Mouse (Mus musculus) CH12.LX (cell line): ENCODE results near the gene Tlx1. TPM values are rescaled to one million over a fixed set of nuclear protein-coding genes. Genes with fewer than 3 reads are reported as not detected.

Experiments
- DNase-seq: peaks from one replicate; pipeline ENCODE4 v3.0.0-alpha.2; 2013; ENCODE audit errors: extremely low read depth
- H3K27ac ChIP-seq: 2 replicates; pipeline ENCODE4 v1.5.1; 2012; ENCODE audit warnings: low read depth, mild to moderate bottlenecking, control low read depth, moderate library complexity; ENCODE audit not compliant: insufficient read depth
- H3K27me3 ChIP-seq: replicated peaks from 2 replicates; pipeline ENCODE3; 2012; ENCODE audit warnings: inconsistent platforms
- H3K36me3 ChIP-seq, 2 experiments: replicated peaks in 1 of 2; 2 replicates each; pipeline versions ENCODE3 to v1.6.1; 2012; ENCODE audit warnings: inconsistent platforms in 1 of 2, low read length in 1 of 2, mild to moderate bottlenecking in 1 of 2, mixed read lengths in 1 of 2, moderate library complexity in 1 of 2; ENCODE audit not compliant: control insufficient read depth in 1 of 2, insufficient read depth in 1 of 2
- H3K4me1 ChIP-seq, 2 experiments: 2 replicates each; pipeline ENCODE4 v1.6.1; 2012; ENCODE audit warnings: inconsistent platforms in 1 of 2, moderate library complexity in 1 of 2; ENCODE audit not compliant: insufficient read depth in 2 of 2, control insufficient read depth in 1 of 2
- H3K4me2 ChIP-seq: 2 replicates; pipeline ENCODE4 v1.6.1; 2012; ENCODE audit warnings: low read depth, mild to moderate bottlenecking, control low read depth; ENCODE audit not compliant: poor library complexity, insufficient read depth, severe bottlenecking
- H3K4me3 ChIP-seq, 3 experiments: fragments of 150-350 bp in 1 of 3; sonication (generic) in 1 of 3; replicated peaks in 1 of 3; 2 replicates each; pipeline versions ENCODE3 to v1.5.1; 2011 to 2012; ENCODE audit warnings: low read depth in 2 of 3, low read length in 2 of 3, mild to moderate bottlenecking in 2 of 3, moderate library complexity in 2 of 3, control low read depth in 1 of 3, improper control_type of control experiment in 1 of 3, inconsistent platforms in 1 of 3, mixed read lengths in 1 of 3; ENCODE audit not compliant: poor library complexity in 1 of 3
- H3K79me2 ChIP-seq: replicated peaks from 2 replicates; pipeline ENCODE4 v1.6.1; 2012; ENCODE audit warnings: mild to moderate bottlenecking, moderate library complexity; ENCODE audit not compliant: control insufficient read depth, poor library complexity, insufficient read depth, severe bottlenecking; ENCODE audit errors: extremely low read depth
- H3K9ac ChIP-seq: 2 replicates; pipeline ENCODE4 v1.6.1; 2012; ENCODE audit warnings: low read depth, mild to moderate bottlenecking, control low read depth, moderate library complexity; ENCODE audit not compliant: insufficient read depth
- H3K9me3 ChIP-seq: replicated peaks from 2 replicates; pipeline ENCODE3; 2012; ENCODE audit warnings: low read length, inconsistent platforms, mixed read lengths
- BHLHE40 ChIP-seq: IDR thresholded peaks from 2 replicates; pipeline ENCODE4 v1.6.1; 2011; ENCODE audit warnings: mild to moderate bottlenecking, low read depth, low read length, improper control_type of control experiment
- CHD1 ChIP-seq: IDR thresholded peaks from 2 replicates; pipeline ENCODE4 v1.6.1; 2012; ENCODE audit warnings: low read depth, low read length, improper control_type of control experiment, inconsistent platforms
- CHD2 ChIP-seq: IDR thresholded peaks from 2 replicates; pipeline ENCODE4 v1.6.1; 2011; ENCODE audit warnings: low read length, improper control_type of control experiment
- ELF1 ChIP-seq: IDR thresholded peaks from 2 replicates; pipeline ENCODE4 v1.6.1; 2014; ENCODE audit warnings: low read depth, mild to moderate bottlenecking, inconsistent platforms, low read length, improper control_type of control experiment
- EP300 ChIP-seq: IDR thresholded peaks from 2 replicates; pipeline ENCODE4 v1.6.1; 2011; ENCODE audit warnings: low read length, improper control_type of control experiment
- ETS1 ChIP-seq: conservative IDR thresholded peaks from 2 replicates; pipeline ENCODE4 v1.6.1; 2012; ENCODE audit warnings: low read depth, mild to moderate bottlenecking, inconsistent platforms, low read length, improper control_type of control experiment, moderate library complexity
- GABPA ChIP-seq: IDR thresholded peaks from 2 replicates; pipeline ENCODE4 v1.6.1; 2012; ENCODE audit warnings: low read depth, low read length, improper control_type of control experiment, inconsistent platforms; ENCODE audit not compliant: insufficient replicate concordance
- IRF4 ChIP-seq: IDR thresholded peaks from 2 replicates; pipeline ENCODE4 v1.6.1; 2014; ENCODE audit warnings: low read depth, mild to moderate bottlenecking, inconsistent platforms, low read length, improper control_type of control experiment
- JUN ChIP-seq: IDR thresholded peaks from 2 replicates; pipeline ENCODE4 v1.6.1; 2011; ENCODE audit warnings: low read depth, mild to moderate bottlenecking, low read length, improper control_type of control experiment, moderate library complexity; ENCODE audit not compliant: insufficient read depth
- JUND ChIP-seq: conservative IDR thresholded peaks from 2 replicates; pipeline ENCODE4 v1.6.1; 2011; ENCODE audit warnings: low read depth, low read length, improper control_type of control experiment
- KAT2A ChIP-seq: IDR thresholded peaks from 2 replicates; pipeline ENCODE4 v1.6.1; 2012; ENCODE audit warnings: low read length, improper control_type of control experiment, inconsistent platforms; ENCODE audit not compliant: insufficient replicate concordance
- MAFK ChIP-seq: IDR thresholded peaks from 2 replicates; pipeline ENCODE4 v1.6.1; 2011; ENCODE audit warnings: low read length, improper control_type of control experiment; ENCODE audit not compliant: insufficient replicate concordance
- MAX ChIP-seq: IDR thresholded peaks from 2 replicates; pipeline ENCODE4 v1.6.1; 2011; ENCODE audit warnings: low read length, improper control_type of control experiment
- MAZ ChIP-seq: IDR thresholded peaks from 2 replicates; pipeline ENCODE4 v1.6.1; 2012; ENCODE audit warnings: low read depth, mild to moderate bottlenecking, inconsistent platforms, low read length, improper control_type of control experiment, moderate library complexity
- MEF2A ChIP-seq: IDR thresholded peaks from 2 replicates; pipeline ENCODE4 v1.6.1; 2014; ENCODE audit warnings: low read depth, mild to moderate bottlenecking, inconsistent platforms, low read length, improper control_type of control experiment, borderline replicate concordance
- MYC ChIP-seq: IDR thresholded peaks from 2 replicates; pipeline ENCODE4 v1.6.1; 2011; ENCODE audit warnings: low read depth, mild to moderate bottlenecking, improper control_type of control experiment, low read length
- NELFE ChIP-seq: IDR thresholded peaks from 2 replicates; pipeline ENCODE4 v1.6.1; 2011; ENCODE audit warnings: low read depth, low read length, improper control_type of control experiment
- POLR2AphosphoS2 ChIP-seq: IDR thresholded peaks from 2 replicates; pipeline ENCODE4 v1.6.1; 2011; ENCODE audit warnings: low read depth, low read length, improper control_type of control experiment
- RCOR1 ChIP-seq: conservative IDR thresholded peaks from 2 replicates; pipeline ENCODE4 v1.6.1; 2012; ENCODE audit warnings: low read depth, mild to moderate bottlenecking, inconsistent platforms, low read length, improper control_type of control experiment
- SIN3A ChIP-seq: IDR thresholded peaks from 2 replicates; pipeline ENCODE4 v1.6.1; 2012; ENCODE audit warnings: low read length, improper control_type of control experiment, inconsistent platforms
- TBP ChIP-seq: conservative IDR thresholded peaks from 2 replicates; pipeline ENCODE4 v1.6.1; 2011; ENCODE audit warnings: low read depth, low read length, improper control_type of control experiment
- TCF12 ChIP-seq: IDR thresholded peaks from 2 replicates; pipeline ENCODE4 v1.6.1; 2014; ENCODE audit warnings: low read depth, mild to moderate bottlenecking, inconsistent platforms, low read length, improper control_type of control experiment
- USF1 ChIP-seq: IDR thresholded peaks from 2 replicates; pipeline ENCODE4 v1.6.1; 2014; ENCODE audit warnings: low read depth, mild to moderate bottlenecking, inconsistent platforms, low read length, improper control_type of control experiment
- ZC3H11A ChIP-seq: IDR thresholded peaks from 2 replicates; pipeline ENCODE4 v1.6.1; 2012; ENCODE audit warnings: low read depth, mild to moderate bottlenecking, inconsistent platforms, low read length, improper control_type of control experiment
- ZNF384 ChIP-seq: IDR thresholded peaks from 2 replicates; pipeline ENCODE4 v1.6.1; 2012; ENCODE audit warnings: low read depth, low read length, improper control_type of control experiment, inconsistent platforms
- dilution Hi-C: fragments of 300-500 bp; cut with MboI; formaldehyde crosslinking; loops from 2 replicates; pipeline ENCODE4 v1.14.3; 2020; ENCODE audit warnings: low sequenced_read_pairs; ENCODE audit not compliant: extremely low pct_unique_long_range_greater_than_20kb, extremely low pct_ligation_motif_present
- in situ Hi-C: fragments of 300-500 bp; cut with MboI; formaldehyde crosslinking; loops from 3 replicates; pipeline ENCODE4 v1.14.3; 2019; ENCODE audit warnings: low sequenced_read_pairs, low pct_ligation_motif_present, low pct_unique_long_range_greater_than_20kb, mixed read lengths
- polyA plus RNA-seq: library from polyadenylated mRNA; unstranded; fragments of >175 nt; gene quantifications from 2 replicates; pipeline ENCODE4 v1.2.1, GENCODE M21; 2012; ENCODE audit warnings: low read depth; ENCODE audit not compliant: insufficient read length
- total RNA-seq, 2 experiments: library from RNA; depleted of rRNA; stranded (reverse); fragments of 300-350 nt in 1 of 2; fragments of >200 nt in 1 of 2; gene quantifications; 2 replicates each; pipeline ENCODE4 v1.2.3; 2012 to 2014

The Tlx1 gene
- total and polyA plus RNA-seq, 3 experiments, result not detected

DNA sequence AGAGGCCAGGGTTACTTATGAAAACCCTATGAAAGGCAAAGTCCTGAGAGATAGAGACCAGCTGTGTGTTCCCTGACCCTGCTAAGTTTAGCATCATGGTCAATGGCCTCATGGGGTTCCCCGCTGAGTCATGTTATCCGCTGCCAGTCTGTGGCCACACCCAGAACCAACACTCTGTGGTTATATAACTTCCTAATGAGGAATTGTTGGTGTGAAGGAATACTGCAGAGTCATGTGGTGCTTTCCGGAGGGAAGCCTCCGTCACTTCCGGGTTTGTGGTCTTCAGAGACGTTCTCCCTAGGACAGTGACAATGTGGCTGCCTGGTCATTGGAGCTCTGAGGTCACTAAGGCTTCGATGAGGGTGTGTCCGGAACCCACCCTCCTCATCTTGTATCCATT, 25.8 kb downstream of the Tlx1 start:
- Histone ChIP-seq H3K4me1 (peaks cover 12 to 15% of the 10 kb centered on the region in 2 experiments), H3K4me2 (peak overlapping the region; percentile 9; the same call in 1 of the 2 replicates), H3K79me2 (no peaks in the 10 kb centered on the region), H3K4me3 (peak overlapping the region in 1 of 3 experiments; percentile 31), H3K9me3 (peaks cover 17% of the 10 kb centered on the region), H3K27me3 (peaks cover 23% of the 10 kb centered on the region), H3K36me3 (no peaks in the 10 kb centered on the region), H3K27ac (0 out of 2 replicates have a peak overlapping the region, but pooled peaks have one; percentile 39), H3K9ac (no peak overlapping the region)
- peak; percentile 42; the same call in 1 of the 2 replicates for TF ChIP-seq MAX
- no peak for TF ChIP-seq POLR2AphosphoS2
- no peak for TF ChIP-seq GABPA
- peak; percentile 79 for TF ChIP-seq MAFK
- TF ChIP-seq IRF4, result peak; percentile 63
- peak; percentile 97 for TF ChIP-seq ETS1
- TF ChIP-seq EP300, result peak; percentile 65
- no peak for TF ChIP-seq CHD1
- peak; percentile 46 for TF ChIP-seq USF1
- TF ChIP-seq SIN3A, result peak; percentile 43; the same call in 1 of the 2 replicates
- peak; percentile 65; the same call in 1 of the 2 replicates for TF ChIP-seq JUN
- TF ChIP-seq NELFE, result no peak
- TF ChIP-seq TBP, result no peak
- TF ChIP-seq TCF12, result peak; percentile 52; the same call in 1 of the 2 replicates
- peak; percentile 85 for TF ChIP-seq ELF1
- no peak for TF ChIP-seq RCOR1
- TF ChIP-seq MAZ, result no peak
- TF ChIP-seq ZNF384, result no peak
- TF ChIP-seq BHLHE40, result no peak
- 0 out of 2 replicates have a peak, but pooled peaks have one; percentile 12 for TF ChIP-seq MYC
- TF ChIP-seq CHD2, result 0 out of 2 replicates have a peak, but pooled peaks have one; percentile 12
- TF ChIP-seq JUND, result peak; percentile 70
- no peak for TF ChIP-seq KAT2A
- TF ChIP-seq MEF2A, result peak; percentile 91
- no peak for TF ChIP-seq ZC3H11A
- DNase-seq, result peak; percentile 67
- in situ Hi-C loops, result loop anchor here (5.0 kb wide), 1 partner anchor 41 kb away; no protein-coding TSS in a partner anchor
- dilution Hi-C loops, result no loop called here
